Mouse (Mus musculus) R1 (cell line): ENCODE measurements around the gene Gbp3.
A peak's percentile ranks its signal among the peaks of the same experiment; 100 is the strongest.

Experiments used
- DNase-seq: peaks from one replicate; pipeline ENCODE4 v3.0.0-alpha.2; 2018; ENCODE audit warnings: low read depth, low spot score

Gene Gbp3

DNA sequence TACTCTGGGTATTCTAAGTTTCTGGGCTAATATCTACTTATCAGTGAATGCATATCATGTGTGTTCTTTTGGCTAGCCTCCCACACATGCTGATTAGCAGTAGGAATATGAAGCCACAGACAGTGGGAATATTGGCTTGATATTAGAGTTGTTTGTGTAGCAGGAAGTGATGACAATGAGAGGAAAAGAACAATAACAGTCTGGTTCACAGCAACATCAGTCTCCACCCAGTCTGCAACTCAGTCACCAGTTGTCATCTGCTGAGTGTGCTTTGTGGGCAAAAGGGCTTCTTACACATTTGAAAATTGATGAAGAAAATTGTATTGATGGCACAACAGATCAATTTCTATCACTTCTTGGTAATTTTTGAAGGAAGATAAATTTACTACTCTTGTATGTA, 27.6 kb downstream of the Gbp3 start:
- DNase-seq, result no peak

DNA sequence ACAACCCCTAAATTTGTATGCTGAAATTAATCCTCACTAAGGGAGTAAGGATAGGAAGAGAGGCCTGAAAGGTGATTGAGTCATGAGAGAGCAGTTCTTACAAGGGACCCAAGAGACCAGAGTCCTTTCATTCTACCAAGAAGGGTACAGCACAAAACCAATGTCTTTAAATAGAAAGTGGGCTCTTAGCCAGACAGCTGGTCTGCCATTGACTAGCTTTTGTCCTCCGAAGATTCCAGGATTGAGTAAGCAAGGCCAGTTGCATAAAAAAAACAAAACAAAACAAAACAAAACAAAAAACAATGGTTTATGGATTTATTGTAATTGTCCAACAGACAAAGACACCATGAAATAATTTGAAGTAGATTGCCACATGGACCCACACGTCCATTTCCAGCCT, 29.1 kb downstream of the Gbp3 start:
- DNase-seq, result no peak

DNA sequence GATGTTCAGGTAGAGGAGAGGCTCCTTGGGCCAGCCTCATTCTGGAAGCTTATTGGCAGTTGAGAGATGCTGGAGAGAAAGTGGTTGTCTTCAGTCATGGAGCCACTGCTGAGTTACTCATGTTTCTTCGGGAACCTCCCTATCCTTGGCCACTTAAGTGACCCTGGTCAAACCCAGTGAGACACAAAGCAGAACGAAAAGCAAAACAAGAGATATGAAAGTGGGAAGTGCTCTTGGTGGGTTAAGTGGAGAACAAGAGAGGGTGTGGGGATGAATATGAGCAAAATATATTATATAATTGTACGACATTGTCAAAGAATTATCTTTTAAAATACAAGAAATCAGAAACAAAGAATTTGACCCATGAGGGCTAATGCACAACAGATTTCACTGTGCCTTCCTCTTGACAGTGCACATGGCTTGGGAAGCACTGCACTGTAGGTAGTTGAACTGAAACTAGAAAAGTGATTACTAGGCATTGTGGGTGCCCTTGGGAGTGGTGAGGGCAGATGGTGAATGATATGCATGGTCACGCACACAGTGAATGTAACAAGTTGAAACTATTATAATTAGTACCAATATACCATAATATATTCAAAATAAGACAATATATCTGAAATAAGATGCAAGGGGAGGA, 30.7 kb downstream of the Gbp3 start:
- no peak for DNase-seq

DNA sequence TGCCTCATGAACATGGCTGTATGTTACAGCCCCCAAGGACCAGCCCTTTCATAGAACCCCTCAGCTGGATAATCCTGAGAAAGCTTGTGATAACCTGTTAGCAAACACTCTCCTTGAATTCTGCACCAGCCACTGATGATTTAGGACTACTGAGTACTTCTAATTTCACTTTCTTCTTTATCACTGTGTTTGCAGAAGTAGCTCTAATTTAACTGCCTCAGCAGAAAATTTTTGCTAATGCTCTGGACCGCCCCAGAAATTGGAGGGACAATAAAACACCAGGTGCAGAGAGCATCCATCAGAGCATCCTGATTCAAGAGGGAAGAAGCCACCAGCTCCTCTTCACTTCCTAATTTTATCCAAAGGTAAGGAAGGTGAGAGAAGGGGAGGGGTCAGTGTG, 34.7 kb downstream of the Gbp3 start, which contains the start of gene Gbp2b:
TSS of gene Gbp2b (plus strand) at position 301 of the 400 bp plus-strand sequence.
- DNase-seq, result no peak

DNA sequence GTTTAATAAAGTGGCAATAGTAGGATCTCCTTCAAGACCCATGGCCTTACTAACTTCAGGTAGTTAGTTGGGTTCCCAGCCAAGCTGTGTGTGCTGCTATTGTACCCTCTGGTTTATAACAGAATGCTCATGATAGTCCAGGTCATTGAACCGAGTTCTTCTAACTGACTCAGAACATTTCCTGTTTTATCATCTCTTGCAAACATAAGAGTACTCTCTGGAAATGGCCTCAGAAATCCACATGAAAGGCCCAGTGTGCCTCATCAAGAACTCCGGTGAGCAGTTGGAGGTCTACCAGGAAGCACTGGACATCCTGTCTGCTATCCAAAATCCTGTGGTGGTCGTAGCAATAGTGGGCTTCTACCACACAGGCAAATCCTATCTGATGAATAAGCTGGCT, 38.1 kb downstream of the Gbp3 start:
- DNase-seq, result no peak

DNA sequence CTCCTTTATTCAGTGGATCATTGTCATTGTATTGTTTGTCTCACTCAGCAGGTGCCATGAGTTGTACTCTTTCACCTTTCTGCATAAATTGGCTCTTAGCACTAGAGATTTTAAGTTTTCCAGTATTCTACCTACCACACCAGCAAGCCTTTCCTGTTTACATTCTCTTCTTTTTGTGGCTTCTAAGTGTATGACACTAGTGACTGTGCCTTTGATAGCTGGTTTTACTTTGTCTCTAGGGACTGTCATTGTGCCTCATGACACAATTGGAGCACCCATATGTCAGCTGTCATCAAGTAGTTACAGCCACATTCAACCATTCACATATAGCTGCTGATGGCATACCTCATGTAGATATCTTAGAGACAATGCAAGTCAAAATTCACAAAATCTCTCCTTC, 41.8 kb downstream of the Gbp3 start:
- DNase-seq, result no peak

DNA sequence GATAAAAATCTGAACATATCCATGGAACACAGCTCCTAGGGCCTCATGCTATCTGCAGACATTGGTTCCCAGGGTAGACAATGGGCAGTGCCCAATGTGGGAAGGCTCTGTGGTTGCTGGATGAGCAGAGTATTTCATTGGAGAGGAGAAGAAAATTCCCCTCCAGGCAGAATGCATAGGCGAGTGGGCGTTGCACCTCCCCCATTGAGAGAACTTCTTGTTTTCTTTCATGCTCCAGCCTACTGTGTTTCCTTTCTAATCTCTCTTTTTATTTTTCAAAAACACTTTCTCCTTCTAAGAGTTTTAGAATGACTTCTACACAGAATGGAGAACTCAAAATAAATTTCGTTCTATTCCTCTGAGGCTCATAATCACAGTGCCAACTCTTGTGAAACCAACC, 58.8 kb downstream of the Gbp3 start:
- no peak for DNase-seq

DNA sequence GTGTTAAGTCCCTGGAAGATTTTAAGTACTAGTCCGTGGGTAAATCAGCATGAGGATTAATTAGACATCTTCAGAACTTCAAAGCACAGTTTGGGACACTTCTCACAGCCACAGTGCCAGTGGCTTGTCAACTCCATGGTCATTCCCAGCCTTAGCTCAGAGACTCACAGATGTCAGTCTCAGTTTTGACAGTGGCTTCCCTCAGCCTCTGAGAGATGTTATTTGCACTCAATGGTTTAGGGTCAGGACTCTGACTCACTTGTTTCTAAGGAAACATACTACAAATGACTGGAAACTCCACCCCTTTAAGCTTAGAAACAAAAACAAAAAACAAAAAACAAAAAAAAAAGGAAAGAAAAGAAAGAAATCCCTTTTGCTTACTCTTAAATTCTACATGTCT, 59.8 kb downstream of the Gbp3 start:
- DNase-seq, result no peak

DNA sequence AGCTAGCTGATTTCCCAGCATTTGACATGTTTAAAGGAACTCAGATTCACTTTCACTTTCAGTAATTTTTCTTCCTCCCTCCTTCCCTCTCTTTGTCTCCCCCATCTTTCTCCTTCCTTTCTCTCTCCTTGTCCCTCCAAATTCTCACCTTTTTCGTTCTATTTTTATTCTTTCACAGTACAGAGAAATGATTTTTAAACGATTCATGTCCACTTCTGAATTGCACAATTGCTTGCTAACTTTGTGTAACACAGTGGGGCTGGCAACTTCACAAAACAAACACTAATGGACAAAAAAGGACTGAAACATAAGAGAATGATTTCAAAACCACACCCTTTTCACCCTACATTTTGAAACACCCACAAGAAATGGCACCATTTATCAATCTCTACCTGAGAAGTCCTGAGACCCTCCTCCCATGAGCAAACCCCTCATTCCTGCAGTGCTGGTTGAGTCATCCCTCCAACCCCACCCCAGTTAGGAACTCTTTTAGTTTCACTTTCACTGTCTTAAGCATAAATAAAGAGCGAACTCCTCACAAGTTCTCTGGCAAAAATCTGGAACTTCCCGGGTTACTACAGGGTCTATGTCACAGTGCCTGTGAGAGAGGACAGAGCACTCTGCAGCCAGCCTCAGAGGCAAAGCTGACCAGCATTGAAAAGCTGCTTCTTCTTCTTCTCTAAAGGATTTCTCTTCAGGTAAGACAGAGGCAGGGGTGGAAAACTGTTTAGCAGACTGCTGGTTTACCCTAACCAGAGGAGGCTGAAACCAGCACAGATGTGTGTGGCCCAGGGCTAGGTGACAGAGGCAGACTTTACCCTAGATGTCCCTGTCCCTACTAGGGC, 60.5 kb downstream of the Gbp3 start, which contains the start of gene Gbp2:
TSS of gene Gbp2 (plus strand) at position 492 of the 845 bp plus-strand sequence.
- peak; percentile 32 for DNase-seq

DNA sequence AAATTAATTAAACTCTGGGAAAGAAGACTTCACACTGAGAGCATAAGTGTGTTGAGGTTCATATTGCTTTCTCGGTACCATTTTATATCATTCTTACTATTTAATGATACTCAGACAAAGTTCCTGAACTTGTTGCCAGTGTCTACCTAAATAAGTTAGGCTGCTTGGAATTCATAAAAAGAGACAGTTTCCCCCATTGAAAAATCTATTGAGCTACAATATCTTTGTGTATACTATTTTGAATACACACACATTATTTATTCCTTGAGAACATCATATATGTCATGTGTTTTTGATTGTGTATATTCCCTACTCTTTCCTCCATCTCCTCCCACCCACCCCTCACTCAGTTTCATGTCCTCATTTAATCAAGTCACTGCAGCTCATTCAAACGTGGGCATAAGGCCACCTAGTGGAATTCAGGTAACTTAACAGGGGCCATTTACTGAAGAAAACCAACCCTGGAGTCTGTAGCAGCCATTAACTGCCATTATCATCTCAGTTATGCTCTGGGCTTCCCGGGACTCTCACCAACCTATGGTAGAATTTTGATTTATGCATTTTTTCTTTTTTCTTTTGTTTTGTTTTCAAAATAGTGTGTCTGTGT, 61.2 kb downstream of the Gbp3 start:
- DNase-seq, result peak; percentile 51
